Mouse (Mus musculus): ENCODE data around the gene Paics.

DNA sequence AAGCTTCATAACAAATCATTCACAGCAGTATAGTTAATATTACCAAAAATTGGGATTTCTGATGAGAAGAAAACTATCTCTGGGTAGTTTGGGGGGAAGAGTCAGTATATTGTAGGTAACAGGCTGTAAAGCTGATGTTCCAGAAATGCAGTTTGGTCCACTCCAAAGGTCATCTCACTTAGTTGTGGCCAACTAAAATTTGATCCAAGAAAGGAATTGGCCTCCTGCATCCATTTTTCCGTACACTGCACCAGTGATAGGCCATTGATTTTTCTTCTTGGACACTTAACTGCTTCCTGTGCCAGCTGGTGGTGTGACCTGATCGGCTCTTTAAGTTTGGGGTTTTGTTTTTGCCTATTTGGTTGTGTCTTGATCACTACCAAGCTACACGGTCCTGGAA lies 2.7 kb downstream of the Paics start:
- no peak for TF ChIP-seq CTCF (IDR thresholded peaks at IDR 0.05; ENCODE audit: extremely low read depth, insufficient read length, insufficient replicate concordance, low read depth, low read length)
- no peak for TF ChIP-seq POLR2A (IDR thresholded peaks at IDR 0.05; ENCODE audit: low read depth, low read length)

Data from small intestine, adult 2 months (tissue).